Mouse (Mus musculus) brain, adult 2 months (tissue): ENCODE data around the gene Ssbp3.
A peak's percentile ranks its signal among the peaks of the same experiment; 100 is the strongest.

Experiments
- DNase-seq: peaks from one replicate; pipeline ENCODE4 v3.0.0; 2011; ENCODE audit warnings: low read depth, low spot score

Ssbp3 gene

GRCm38 (mm10) chr4:106907701-106908425 is 2.6 kb upstream of the Ssbp3 start:
- no peak for DNase-seq

GRCm38 (mm10) chr4:106908426-106908809 is 2.1 kb upstream of the Ssbp3 start:
- no peak for DNase-seq

GRCm38 (mm10) chr4:106908950-106909751 is 1.4 kb upstream of the Ssbp3 start:
- DNase-seq = peak; percentile 77

- no peak for DNase-seq
These were observed 704 bp upstream of the Ssbp3 start for GRCm38 (mm10) chr4:106909797-106910196.

- DNase-seq = peak; percentile 95
These were observed 823 bp downstream of the Ssbp3 start for GRCm38 (mm10) chr4:106911246-106911801.

- DNase-seq = no peak
These were observed 1.6 kb downstream of the Ssbp3 start for GRCm38 (mm10) chr4:106911951-106912688.

- DNase-seq = no peak
These were observed 2.2 kb downstream of the Ssbp3 start for GRCm38 (mm10) chr4:106912689-106913041.

- DNase-seq = no peak
These were observed 3.0 kb downstream of the Ssbp3 start for GRCm38 (mm10) chr4:106913411-106914049.

GRCm38 (mm10) chr4:106915265-106915664 is 4.8 kb downstream of the Ssbp3 start:
- DNase-seq = no peak

GRCm38 (mm10) chr4:106918263-106918662 is 7.8 kb downstream of the Ssbp3 start:
- DNase-seq = no peak

GRCm38 (mm10) chr4:106920119-106920518 is 9.6 kb downstream of the Ssbp3 start:
- DNase-seq = no peak

- peak; percentile 68 for DNase-seq
These were observed 11.2 kb downstream of the Ssbp3 start for GRCm38 (mm10) chr4:106921375-106922336.

GRCm38 (mm10) chr4:106922919-106923318 is 12.4 kb downstream of the Ssbp3 start:
- DNase-seq = no peak

- no peak for DNase-seq
These were observed 13.7 kb downstream of the Ssbp3 start for GRCm38 (mm10) chr4:106924175-106924574.

- DNase-seq = no peak
These were observed 14.4 kb downstream of the Ssbp3 start for GRCm38 (mm10) chr4:106924888-106925287.

- peak; percentile 54 for DNase-seq
These were observed 15.9 kb downstream of the Ssbp3 start for GRCm38 (mm10) chr4:106926401-106926800.

GRCm38 (mm10) chr4:106927034-106927433 is 16.5 kb downstream of the Ssbp3 start:
- no peak for DNase-seq

- peak; percentile 86 for DNase-seq
These were observed 18.5 kb downstream of the Ssbp3 start for GRCm38 (mm10) chr4:106928961-106929360.

GRCm38 (mm10) chr4:106932583-106932982 is 22.1 kb downstream of the Ssbp3 start:
- DNase-seq = no peak

- no peak for DNase-seq
These were observed 23.4 kb downstream of the Ssbp3 start for GRCm38 (mm10) chr4:106933813-106934482.
